Mouse (Mus musculus) heart, adult 2 months (tissue): ENCODE results near the gene Ldhd.

ENCODE experiments used
- EP300 ChIP-seq: fragments of 200-500 bp; IDR thresholded peaks from 2 replicates; pipeline ENCODE4 v1.6.1; 2011; ENCODE audit warnings: low read depth, low read length, control low read depth; ENCODE audit not compliant: insufficient read depth
- POLR2A ChIP-seq: fragments of 200-500 bp; IDR thresholded peaks from 2 replicates; pipeline ENCODE4 v1.6.1; 2011; ENCODE audit warnings: mild to moderate bottlenecking, low read depth, low read length, control low read depth; ENCODE audit not compliant: insufficient read depth

DNA sequence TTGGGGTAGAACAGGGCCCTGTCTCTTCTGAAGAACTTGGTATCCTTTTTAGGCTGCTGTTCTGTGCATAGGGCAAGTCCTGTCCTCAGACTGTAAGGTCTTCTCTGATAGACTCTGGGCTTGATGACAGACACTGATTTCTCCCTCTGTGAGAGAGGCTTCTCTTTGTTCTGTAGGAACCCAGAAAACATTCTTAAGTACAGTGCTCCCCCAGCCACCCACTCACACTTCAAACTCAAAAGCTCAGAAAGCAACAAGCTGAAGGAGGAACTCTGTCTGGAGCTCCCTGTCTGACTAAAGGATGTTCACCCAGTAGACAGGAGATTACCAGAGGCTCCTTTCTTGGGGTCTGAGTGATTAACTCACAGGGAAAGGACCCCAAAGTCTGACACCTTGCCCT lies 53.7 kb downstream of the Ldhd start:
- TF ChIP-seq POLR2A (no peak), EP300 (no peak)
